Mouse (Mus musculus) heart, embryonic 16.5 days (tissue): ENCODE data around the gene R3hcc1l. TPM values are rescaled to one million over a fixed set of nuclear protein-coding genes. Genes with fewer than 3 reads are reported as not detected.

ENCODE experiments used
- polyA plus RNA-seq: library from polyadenylated mRNA; unstranded; fragments of >200 nt; fragmentation: Nextera tagmentation; extraction: Ambion mirVana; gene quantifications from 2 replicates; pipeline ENCODE4 v1.2.1, GENCODE M21; 2015

R3hcc1l gene
- polyA plus RNA-seq, 1 experiment from 2014 or later, result 14.3 TPM

Other genes with a start within 250 kb of the R3hcc1l start
- gene Crtac1, start 87.0 kb upstream of the R3hcc1l start, polyA plus RNA-seq, result 0.85 and 1.00 TPM in 2 replicates
- gene Loxl4, start 94.1 kb downstream of the R3hcc1l start, polyA plus RNA-seq, result 0.29 and 0.30 TPM in 2 replicates
- 5.5 TPM in 2 replicates for gene Pyroxd2, start 234.0 kb downstream of the R3hcc1l start, polyA plus RNA-seq